Mouse (Mus musculus) lung, postnatal 0 days (tissue): ENCODE data around the gene Pnn.

Experiments used
- CTCF ChIP-seq: IDR thresholded peaks from 2 replicates; pipeline ENCODE4 v1.5.1; 2016; ENCODE audit warnings: antibody characterized with exemption, mild to moderate bottlenecking
- EP300 ChIP-seq: IDR thresholded peaks from 2 replicates; pipeline ENCODE4 v1.6.1; 2016; ENCODE audit warnings: antibody characterized with exemption, mild to moderate bottlenecking, control low read depth

DNA sequence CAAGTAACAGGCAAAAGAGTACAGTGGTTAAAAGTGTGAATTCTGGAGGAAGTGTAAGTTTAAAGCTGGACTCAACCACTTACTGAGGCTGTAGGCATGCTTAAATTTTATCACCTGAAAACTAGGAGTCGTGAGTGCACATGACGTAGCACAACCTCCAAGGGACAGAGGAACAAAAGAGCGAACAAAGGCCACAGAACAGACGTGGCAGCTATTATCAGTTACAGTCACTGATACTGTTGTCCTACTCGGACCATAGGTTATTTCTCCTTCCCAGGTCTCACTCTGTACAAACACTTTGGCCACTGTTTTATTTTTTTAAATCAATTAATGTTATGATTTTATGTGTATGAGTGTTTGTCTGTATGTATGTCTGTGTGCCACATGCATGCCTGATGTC, 38.1 kb downstream of the Pnn start:
- TF ChIP-seq CTCF (no peak), EP300 (no peak)
